Mouse (Mus musculus): ENCODE data around the gene Ect2. TPM values are rescaled to one million over a fixed set of nuclear protein-coding genes. Genes with fewer than 3 reads are reported as not detected.

Gene Ect2
- total and polyA plus RNA-seq, 3 experiments: 22.6 to 48.5 (median 31.5) TPM

GRCm38 (mm10) chr3:27060441-27060840, 93.2 kb downstream of the Ect2 start:
- H3K27ac ChIP-seq (ENCODE audit: control insufficient read depth, low read depth, low read length): no peak overlapping the region
- TF ChIP-seq ETS1 (IDR thresholded peaks at IDR 0.05; ENCODE audit: low read depth, low read length) (no peak), SMC3 (IDR thresholded peaks at IDR 0.05; ENCODE audit: low read depth, low read length) (no peak), MYC (IDR thresholded peaks at IDR 0.05; ENCODE audit: low read depth, low read length) (no peak), ZKSCAN1 (IDR thresholded peaks at IDR 0.05; ENCODE audit: low read depth, low read length) (no peak), POLR2AphosphoS5 (IDR thresholded peaks at IDR 0.05; ENCODE audit: borderline replicate concordance, low read depth, low read length) (no peak), ZMIZ1 (IDR thresholded peaks at IDR 0.05; ENCODE audit: low read depth, low read length) (no peak), SIN3A (IDR thresholded peaks at IDR 0.05; ENCODE audit: low read length) (no peak), MAX (IDR thresholded peaks at IDR 0.05; ENCODE audit: low read length) (no peak)

DNA sequence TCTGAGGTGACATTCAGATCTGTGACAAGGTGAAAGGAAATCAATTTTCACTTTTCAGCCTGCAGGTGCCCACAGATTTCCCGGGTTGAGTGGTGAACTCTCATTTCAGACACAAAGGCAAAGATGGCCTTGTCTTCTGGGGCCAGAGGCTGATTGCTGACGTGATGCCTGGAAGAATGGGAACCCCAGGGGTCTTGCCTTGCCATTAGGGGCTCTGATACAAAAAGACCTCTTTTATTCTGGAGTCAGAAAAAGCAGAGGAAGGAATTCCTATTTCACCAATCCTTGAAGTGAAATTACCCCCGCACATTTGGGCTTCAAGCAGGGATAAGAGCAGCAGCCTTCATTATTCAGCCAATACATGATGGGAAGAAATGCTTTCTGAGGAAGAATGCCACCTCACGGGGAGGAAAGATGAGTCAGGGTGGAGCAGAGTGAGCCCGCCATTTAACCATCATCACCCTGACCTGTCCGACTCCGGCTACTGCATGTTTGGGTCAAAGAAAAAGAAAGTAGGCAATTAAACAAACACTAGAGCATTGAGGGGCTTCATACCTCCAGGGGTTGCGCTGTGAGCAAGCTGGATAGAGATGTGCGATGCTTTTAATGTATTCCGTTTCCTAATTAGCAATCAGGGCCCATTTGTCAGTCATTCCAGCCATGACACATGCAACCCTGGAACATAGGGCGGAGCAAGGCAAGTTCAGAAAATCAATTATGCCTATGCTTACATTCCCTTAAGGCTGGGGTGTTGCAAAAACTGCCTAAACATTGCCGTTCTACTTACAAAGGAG, 94.0 kb downstream of the Ect2 start:
- H3K27ac ChIP-seq (ENCODE audit: control insufficient read depth, low read depth, low read length): no peak overlapping the region
- no peaks in the 10 kb centered on the region for H3K9me3 ChIP-seq (replicated peaks; ENCODE audit: insufficient read depth, low read length)
- no peak overlapping the region for H3K4me3 ChIP-seq (ENCODE audit: control insufficient read depth in 1 of 2, insufficient read depth in 1 of 2, low read depth in 2 of 2, low read length in 2 of 2)
- H3K27me3 ChIP-seq (ENCODE audit: control insufficient read depth in 1 of 2, insufficient read depth in 2 of 2, low read length in 2 of 2): no peaks in the 10 kb centered on the region
- H3K79me2 ChIP-seq (ENCODE audit: control insufficient read depth, insufficient read depth, low read length, poor library complexity): no peaks in the 10 kb centered on the region
- TF ChIP-seq USF2 (IDR thresholded peaks at IDR 0.05; ENCODE audit: borderline replicate concordance in 1 of 2, insufficient read depth in 1 of 2, low read depth in 1 of 2, low read length in 2 of 2) (no peak), SIN3A (IDR thresholded peaks at IDR 0.05; ENCODE audit: low read length) (no peak), E2F4 (IDR thresholded peaks at IDR 0.05; ENCODE audit: borderline replicate concordance, low read depth, low read length) (no peak), BHLHE40 (IDR thresholded peaks at IDR 0.05; ENCODE audit: borderline replicate concordance, low read depth, low read length) (no peak), JUND (IDR thresholded peaks at IDR 0.05; ENCODE audit: low read depth, low read length) (no peak), MXI1 (IDR thresholded peaks at IDR 0.05; ENCODE audit: low read depth, low read length) (no peak), POLR2A (IDR thresholded peaks at IDR 0.05; ENCODE audit: control insufficient read depth in 1 of 2, insufficient read depth in 1 of 2, low read depth in 1 of 2, low read length in 2 of 2, poor library complexity in 1 of 2) (no peak), UBTF (IDR thresholded peaks at IDR 0.05; ENCODE audit: borderline replicate concordance, insufficient read depth, low read depth, low read length) (no peak), ETS1 (IDR thresholded peaks at IDR 0.05; ENCODE audit: low read depth, low read length) (no peak), USF1 (IDR thresholded peaks at IDR 0.05; ENCODE audit: low read depth, low read length) (no peak), ELF1 (IDR thresholded peaks at IDR 0.05; ENCODE audit: low read depth, low read length) (no peak)
- DNase-seq (ENCODE audit: low read depth, low spot score): no peak
- no peaks in the 10 kb centered on the region; a peak in 1 of 4 replicates for H3K4me1 ChIP-seq (ENCODE audit: control insufficient read depth in 1 of 2, insufficient read depth in 2 of 2, low read length in 2 of 2)
- no peaks in the 10 kb centered on the region for H3K36me3 ChIP-seq (ENCODE audit: control insufficient read depth in 1 of 2, insufficient read depth in 2 of 2, low read length in 2 of 2)
- H3K9ac ChIP-seq (ENCODE audit: control insufficient read depth, low read depth, low read length, poor library complexity, severe bottlenecking): no peak overlapping the region

More at GRCm38 (mm10) chr3:27060441-27060840, 93.2 kb downstream of the Ect2 start:
- Histone ChIP-seq H3K36me3 (ENCODE audit: control insufficient read depth in 1 of 2, insufficient read depth in 2 of 2, low read length in 2 of 2) (no peaks in the 10 kb centered on the region), H3K4me1 (ENCODE audit: control insufficient read depth in 1 of 2, insufficient read depth in 2 of 2, low read length in 2 of 2) (no peaks in the 10 kb centered on the region; a peak in 1 of 4 replicates), H3K9me3 (replicated peaks; ENCODE audit: insufficient read depth, low read length) (no peaks in the 10 kb centered on the region), H3K27me3 (ENCODE audit: control insufficient read depth in 1 of 2, insufficient read depth in 2 of 2, low read length in 2 of 2) (no peaks in the 10 kb centered on the region), H3K9ac (ENCODE audit: control insufficient read depth, low read depth, low read length, poor library complexity, severe bottlenecking) (no peak overlapping the region), H3K4me3 (ENCODE audit: control insufficient read depth in 1 of 2, insufficient read depth in 1 of 2, low read depth in 2 of 2, low read length in 2 of 2) (no peak overlapping the region), H3K79me2 (ENCODE audit: control insufficient read depth, insufficient read depth, low read length, poor library complexity) (no peaks in the 10 kb centered on the region)
- DNase-seq (ENCODE audit: low read depth, low spot score): no peak

Data from MEL (cell line).